Mouse (Mus musculus) cerebellum, adult 9-11 months (tissue): ENCODE results near the gene Taz.

Experiments
- DNase-seq: peaks from one replicate; pipeline ENCODE4 v3.0.0; 2022

The Taz gene

DNA sequence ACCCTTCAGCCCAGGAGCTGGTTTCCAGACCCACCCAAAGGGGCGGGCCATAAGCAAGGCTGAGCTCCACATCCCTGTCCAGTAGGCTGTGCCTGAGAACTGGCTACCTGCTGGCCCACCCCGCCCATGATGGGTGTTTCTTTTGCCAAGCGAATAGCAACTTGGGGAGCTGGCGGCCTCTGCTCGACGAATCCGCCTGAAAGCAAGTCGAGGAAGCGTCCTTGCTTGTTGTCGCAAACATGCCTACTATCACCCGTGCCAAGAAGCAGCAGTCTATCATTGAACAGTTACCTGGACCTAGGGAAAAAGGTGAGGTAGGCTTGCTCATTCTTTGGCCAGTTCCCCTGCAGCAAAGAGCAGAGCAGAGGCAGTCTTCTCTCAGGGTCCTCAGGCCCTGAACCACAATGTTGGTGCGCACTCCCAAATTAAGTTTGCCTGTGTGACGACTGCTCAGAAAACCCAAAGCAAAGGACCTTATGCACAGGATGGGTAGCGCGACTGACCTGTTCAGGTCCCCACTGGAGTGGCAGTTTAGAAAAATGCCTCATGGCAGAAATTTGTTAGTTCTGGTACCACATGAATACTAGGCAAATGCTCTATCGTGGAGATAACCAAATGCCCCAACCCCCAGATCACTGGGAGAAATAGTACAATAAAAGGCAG, at the start of gene Taz, which contains the start of gene Dnase1l1:
Taz (plus strand) TSS at position 181 of the 663 bp plus-strand sequence.
Dnase1l1 (minus strand) TSS at position 606 of the 663 bp plus-strand sequence.
- DNase-seq: peak; percentile 84

DNA sequence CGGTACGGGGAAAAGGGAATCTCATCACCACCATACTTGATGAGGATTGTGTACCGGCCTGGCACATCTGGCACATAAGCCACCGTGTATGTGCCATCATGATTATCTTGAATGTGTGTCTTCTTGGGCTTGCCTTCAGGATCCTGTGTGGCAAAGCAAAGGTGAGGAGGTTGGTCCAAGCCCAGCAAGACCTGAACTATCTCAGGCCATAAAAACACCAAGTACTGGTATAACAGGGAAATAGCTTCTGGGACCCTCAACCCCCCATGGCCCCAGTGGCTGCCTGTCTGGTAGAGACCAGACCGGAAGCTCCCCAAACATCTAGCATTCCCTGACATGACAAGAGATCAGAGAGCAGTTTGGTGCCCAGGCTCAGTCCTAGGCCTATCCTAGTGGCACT, 48.5 kb upstream of the Taz start:
- DNase-seq: no peak

DNA sequence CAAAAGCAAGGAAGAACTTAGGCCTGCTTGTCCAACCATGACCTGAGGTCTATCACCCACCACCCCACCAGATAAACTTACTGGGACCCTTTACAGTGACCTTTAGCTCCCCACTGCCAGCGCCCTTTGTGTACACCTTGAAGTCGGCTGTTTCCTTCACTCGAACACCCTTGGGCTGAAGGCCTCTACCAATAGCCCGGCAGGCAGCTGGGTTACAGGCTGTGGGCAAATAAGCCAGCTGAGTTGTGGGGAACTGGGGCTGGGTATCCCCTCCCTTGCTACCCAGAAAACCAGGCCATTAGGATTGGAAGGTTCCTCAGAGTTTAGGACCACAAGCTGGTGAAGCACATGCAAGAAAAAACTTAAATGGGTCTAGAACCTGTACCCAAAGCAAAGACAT, 41.4 kb upstream of the Taz start:
- DNase-seq: no peak

DNA sequence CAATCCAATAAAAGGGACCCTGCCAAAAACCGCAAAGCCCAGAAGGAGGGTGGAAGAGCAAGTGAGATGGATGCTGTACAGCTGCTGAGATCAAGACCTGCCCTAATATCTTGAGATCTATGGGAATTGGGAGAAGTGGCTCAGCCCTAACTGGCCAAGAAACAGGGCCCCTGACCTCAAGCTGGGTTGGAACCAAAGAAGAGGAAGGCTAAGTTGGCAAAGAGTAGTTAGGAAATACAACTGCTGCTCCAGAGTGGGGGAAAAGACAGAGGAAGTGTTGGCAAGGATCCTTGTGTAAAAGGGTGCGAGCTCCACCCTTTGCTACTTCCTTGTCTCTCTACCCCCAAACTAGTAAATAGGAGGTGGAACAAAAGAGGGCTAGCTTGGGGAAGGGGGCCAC, 38.3 kb upstream of the Taz start:
- DNase-seq: no peak

DNA sequence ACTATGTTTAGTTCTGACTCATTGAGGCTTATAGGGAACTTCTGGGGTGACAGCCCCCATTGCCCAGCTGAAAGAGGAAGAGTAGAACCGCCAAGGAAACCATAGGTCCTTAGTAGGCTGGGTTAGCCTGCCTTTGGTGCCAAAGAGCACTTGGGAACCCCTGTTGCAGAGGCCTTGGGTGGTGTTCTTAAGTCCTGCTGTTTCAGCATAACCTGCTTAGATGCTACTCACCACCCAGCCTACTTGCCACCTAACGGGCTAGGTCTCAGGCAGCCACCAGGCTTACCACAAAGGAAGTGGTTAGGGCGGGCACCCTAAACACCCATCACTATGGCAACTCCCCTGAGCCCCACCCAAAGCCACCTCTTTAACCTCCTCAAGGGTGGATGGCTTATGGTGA, 37.9 kb upstream of the Taz start:
- DNase-seq: no peak

DNA sequence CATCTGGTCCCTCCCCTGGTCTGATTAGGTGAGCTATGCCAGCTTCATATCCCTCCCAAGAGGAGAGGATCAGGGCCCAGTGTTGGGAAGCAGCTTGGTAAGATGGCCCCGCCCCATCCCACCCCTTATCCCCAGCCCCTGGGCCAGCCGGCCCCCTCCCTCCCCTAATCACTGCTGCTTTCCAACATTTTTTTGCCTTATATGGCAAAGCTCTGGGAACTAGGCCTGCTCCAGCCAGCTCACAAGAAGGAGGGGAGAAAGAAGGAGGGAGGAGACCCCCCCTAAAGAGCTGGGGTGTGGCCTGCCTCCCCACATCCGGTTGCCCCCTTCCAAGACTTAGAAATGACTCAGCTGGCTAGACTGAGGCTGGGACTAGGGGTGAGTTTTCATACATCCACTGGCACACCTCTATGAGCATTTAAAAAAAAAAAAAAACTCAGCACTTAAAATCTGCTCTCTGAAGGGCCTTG, 37.1 kb upstream of the Taz start:
- DNase-seq: peak; percentile 35

DNA sequence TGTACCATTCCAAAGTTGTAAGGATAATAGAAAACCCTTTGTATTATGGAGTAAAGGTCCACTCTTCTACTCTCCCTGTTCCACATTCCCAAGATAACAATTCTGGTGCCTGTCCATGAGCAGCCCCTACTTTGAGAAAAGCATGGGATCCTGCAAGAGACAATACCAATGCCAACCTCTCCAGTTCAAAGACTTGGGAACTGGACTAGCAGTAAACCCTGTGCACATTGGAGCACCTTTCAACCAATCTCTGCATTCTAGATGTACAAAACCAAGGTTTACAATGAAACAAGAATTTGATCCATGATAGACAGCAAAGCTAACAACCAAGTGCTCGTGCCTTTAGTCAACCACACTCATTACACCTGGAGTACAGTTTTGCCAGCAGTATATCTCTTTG, 36.6 kb upstream of the Taz start:
- no peak for DNase-seq

DNA sequence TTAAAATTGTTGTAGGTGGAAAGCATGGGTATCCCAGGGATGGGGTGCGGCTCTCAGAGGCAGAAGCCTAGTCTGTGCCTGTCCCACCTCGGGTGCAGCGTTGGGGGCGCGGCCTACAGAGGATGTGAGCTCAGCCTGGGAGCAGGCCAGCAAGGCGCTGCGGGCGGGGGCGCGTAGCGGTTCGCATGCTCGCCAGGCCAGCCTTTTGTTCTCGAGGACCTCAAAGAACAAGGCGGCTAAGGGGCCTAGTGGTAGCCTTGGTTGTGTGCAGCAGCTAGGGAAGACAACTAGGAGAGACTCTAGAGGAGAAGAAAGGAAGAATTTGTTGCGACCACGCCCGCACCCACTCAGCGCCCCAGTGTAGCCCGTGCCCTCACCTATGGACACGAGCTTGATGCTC, 36.0 kb upstream of the Taz start:
- peak; percentile 80 for DNase-seq

DNA sequence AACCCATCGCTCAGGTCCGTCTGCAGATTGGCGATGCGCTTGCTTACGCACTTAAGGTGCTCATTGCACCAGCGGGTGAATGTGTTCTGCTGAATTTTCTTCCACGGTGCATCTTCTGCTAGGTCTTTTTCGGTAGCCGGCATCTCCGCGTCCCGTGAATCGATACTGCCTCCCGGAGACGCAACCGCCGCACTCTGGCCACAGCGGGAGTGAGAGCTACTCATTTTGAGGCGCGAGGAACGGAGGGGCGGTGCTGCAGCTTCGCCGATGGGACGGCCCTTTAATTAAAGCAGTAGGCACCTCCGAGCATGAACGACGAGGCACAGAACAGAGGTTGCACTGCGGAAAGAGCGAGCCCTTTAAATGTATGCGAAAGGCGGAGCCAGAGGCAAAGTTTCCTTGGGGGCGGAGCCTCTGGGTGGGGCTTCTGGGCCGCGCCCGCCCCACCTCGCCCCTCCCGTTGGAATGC, 35.5 kb upstream of the Taz start:
- peak; percentile 90 for DNase-seq

DNA sequence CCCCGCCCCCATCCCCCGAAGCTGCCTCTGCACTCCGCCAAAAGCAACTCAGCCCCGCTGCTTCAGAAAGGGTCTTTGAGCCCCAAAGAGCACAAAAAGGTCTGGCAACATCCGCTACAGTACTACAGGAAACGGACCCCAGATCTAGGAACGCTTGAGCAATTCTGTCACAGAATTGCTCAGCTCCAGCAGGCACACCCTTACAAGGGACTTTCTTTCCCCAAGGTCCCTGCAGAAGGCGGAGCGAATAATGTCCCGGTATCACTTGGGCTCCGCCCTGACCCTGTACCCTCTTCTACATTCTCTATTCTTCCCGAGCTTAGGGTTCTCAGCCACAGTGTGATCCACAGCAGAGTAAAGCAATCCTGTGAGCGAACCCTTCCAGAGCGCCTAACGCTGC, 35.0 kb upstream of the Taz start:
- no peak for DNase-seq

DNA sequence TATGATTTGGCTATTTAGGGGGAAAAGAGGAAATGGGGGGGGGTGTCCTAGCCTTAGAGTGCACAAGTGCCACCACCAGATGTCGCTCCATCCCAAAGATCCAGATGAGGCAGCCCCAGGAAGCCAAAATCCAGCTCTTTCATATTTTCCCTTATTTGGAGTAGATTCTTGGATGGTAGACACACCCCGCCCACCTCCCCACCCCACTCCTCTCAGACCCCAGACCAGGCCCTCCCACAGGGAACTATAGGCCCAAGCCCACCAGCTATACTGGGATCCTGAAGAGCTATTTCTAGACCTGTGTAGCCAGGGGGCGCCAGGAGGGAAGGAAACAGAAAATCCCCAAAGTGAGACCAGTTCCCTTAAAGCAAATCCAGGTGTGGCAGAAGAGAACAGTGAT, 33.1 kb upstream of the Taz start:
- peak; percentile 43 for DNase-seq

DNA sequence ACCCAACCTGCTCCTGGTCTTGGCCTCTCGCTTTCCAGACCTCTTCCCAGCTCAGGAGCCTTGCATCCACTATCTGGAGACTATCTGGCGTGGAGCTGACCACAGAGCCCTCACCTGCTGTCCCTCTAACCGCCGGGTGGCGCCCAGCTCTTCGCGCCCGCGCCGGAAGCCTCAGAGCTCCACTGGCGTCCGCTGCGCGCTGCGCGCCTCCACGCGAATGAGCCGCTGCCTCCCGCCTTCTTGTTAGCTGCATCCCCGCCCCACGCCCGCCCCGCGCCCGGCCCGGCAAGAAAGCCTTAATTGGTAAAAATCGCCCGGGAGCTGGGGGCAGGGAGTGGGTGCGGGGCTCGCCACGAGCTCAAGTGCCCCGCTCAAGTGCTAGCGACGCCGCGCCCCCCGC, 32.1 kb upstream of the Taz start, which contains the start of gene Flna:
Flna (minus strand) TSS at position 206 of the 400 bp plus-strand sequence.
- DNase-seq: peak; percentile 82

DNA sequence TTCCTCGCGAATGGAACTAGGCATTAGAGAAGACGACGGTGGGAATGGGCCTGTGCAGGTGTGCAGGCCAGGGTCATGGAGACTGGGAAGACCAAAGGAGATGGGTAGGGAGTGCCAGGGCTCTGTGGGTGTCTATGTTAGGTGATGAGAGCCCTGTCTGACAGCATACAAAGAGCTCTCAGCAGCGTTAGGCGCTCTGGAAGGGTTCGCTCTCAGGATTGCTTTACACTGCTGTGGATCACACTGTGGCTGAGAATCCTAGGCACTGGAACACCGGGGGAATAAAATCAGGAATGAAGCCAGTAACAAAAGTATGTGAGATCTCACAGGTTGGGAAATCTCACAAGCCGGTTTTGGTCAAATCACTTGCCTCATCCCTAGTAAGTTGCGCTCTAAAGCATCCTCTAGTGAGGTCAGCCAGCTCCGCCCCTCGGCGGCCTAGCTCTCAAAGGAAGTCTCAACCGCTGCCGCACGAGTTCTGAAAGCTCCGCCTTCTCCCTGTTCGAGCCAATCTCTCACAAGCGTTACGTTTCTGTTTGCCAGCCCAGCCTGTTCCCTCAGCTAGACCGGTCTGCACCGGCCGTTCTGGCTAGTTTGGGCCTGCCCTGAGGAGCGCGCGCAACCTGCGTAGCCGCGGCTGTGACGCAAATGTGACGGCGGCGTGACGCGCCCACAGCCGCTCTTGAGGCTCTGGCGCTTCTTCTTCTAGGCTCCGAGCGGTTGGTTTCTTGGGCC, 27.4 kb upstream of the Taz start, which contains the start of gene Emd:
Emd (plus strand) TSS at position 535 of the 735 bp plus-strand sequence.
- peak; percentile 94 for DNase-seq

DNA sequence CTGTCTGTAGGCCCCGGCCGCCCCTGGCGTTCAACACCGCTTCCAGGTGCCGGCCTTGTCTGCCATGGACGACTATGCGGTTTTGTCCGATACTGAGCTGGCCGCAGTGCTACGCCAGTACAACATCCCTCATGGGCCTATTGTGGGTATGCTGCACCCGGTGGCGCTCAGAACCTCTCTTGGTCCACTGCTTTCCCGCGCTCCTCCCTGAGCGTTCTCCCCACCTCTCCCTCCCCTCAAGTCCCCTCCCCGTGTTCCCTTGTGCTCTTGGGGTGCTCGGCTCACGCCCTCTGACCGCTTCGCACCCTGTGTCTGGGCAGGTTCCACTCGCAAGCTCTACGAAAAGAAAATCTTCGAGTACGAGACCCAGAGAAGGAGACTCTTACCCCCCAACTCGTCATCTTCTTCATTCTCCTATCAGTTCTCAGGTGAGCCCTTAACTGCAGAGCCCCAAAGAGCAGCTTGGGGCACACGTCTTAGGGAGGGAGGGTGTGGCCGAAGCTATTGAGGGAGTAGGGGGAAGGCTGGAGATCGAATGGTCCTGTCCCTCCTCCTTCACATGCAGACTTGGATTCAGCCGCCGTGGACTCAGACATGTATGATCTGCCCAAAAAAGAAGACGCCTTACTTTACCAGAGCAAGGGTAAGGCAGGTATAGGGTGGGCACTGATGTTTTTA, 26.7 kb upstream of the Taz start:
- DNase-seq: no peak

DNA sequence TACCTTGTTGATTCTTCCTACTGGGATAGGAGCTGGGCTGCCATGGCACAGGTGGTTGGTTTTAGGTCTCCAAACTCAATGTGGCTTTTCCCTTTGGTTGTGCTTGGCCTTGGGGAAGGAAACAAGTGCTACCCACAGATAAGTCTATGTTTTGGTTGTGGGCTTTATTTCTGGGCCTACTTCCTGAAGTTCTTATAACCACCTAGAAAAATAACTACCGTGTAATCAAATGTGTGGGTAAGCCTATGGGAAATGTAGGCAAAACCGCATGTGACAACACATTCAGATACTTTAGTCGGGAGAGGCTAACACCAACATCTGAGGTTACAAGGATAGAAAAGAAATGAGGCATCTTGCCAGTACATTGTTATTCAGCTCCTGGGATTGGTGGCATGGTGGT, 24.0 kb upstream of the Taz start:
- DNase-seq: no peak

DNA sequence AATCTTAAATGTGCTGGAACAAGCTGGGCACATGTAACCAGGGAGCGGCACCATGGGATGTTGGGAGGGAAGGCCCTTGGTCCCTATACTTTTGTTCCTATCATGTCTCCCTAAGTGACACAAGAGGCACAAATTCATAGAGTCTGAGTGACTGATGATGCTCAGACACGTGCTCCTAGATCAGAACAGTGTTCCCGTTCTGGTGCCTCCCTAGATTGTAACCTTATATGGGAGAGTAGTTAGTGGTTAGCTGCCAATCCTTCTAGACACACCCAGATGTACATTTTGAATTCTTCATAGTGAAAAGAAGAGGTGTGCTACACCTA, 12.0 kb upstream of the Taz start:
- no peak for DNase-seq

DNA sequence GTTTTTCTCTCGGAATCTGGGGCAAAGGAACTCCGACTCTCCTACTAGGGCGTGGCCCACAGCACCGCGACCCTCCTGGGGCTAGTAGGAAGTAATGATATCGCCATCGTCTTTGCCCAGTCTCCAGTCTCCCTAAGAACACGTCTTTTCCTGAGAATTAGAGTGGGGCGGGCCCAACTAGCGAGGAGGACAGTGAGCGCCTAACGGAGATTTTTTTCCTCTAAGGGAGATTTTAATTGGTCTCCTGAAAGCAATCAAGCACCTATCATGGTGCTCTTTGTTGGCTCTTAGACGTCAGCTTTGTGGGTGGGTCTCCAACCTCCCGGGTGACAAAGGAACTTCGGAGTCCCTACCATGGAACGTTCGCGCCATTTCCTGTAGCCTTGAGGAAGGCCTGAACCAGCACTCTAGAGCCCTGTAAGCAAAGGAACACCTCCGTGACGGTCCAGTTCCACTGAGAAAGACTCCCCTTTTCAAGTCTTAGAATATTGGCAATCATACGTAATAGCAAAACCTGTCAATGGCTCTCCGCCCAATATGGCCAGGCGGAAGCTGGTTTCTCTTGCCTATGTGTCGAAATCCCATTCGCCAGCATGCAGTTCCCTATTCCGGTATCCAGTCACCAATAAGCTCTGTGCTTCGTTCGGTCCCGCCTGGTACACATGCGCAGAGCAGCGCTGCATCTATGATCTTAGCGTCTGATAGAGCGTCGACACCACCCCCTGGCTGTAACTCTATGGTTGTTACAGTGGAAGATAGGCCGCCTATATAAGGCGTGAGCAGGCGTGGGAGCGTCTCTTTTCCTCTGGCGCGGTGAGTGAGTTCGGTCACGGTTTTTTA, 11.4 kb upstream of the Taz start, which contains the start of gene Rpl10:
Rpl10 (plus strand) TSS at position 751 of the 840 bp plus-strand sequence.
- peak; percentile 96 for DNase-seq

DNA sequence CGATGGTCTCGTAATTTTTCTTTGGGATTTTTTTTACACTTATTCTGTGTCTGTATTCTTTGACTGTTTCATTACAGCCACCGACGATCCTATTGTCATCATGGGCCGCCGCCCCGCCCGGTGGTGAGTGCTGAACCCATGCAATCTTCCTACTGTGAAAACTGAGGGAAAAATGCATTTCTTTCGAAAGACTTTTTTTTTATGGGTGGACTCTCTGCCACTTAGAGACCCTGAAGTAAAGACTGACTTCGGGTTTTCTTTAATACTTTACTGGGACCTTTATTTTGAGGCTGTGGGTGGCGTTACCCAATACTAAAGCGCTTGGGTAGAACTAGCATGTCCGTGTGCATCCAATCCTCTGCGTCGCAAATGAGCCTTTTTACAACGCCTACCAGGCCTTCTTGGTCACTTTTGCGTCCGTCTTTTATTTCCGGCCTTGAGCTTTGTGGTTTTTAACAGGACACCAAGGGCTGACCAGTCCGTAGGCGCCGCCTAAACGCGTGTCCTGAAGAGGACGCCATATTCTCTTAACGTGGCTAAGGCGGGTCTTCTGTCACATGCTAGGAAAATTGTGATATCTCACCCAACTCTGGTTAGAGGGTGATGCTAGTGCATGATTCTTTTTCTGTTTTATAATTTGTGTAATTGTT, 10.7 kb upstream of the Taz start:
- DNase-seq: peak; percentile 45

DNA sequence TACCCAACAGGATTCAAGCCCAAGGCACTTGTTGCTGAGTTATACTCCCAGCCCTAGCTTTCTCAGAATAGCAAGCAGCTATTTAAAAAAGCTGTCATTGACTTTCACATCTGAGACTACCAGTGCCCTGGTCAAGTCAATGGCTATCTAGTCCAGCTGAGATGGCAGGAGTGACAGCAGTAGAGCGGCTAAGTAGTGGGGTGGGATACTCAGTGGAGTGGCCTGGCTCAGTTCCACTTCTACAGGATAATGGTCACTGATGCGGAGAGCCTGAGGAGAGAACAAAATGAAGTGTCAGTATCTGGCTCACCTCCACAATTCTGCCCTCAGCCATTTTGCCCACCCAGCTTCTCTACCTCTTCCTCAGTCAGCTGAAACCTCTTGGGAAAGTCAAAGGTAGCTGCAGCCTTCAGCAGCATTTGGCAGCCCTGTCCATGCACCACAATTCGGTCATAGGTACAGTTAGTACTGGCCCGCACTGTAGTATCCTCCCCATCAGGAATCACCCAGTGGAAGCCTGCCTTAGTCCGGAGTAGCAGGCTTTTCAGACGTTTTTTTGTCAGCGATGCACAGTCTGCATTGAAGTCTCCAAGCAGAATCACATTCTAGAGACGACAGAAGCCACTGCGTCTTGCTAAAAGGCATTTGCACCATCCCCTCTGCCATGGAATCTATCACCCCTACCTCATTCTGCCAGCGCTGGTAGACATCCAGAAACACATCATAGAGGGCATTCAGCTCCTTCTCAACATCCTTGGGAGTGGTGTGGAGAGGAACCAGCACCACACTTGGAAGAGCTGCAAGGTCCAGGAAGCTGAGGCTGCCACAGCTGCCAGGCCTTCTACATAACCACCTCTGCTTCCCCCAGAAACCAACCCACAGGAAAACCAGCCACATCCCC, 8.0 kb upstream of the Taz start:
- no peak for DNase-seq

DNA sequence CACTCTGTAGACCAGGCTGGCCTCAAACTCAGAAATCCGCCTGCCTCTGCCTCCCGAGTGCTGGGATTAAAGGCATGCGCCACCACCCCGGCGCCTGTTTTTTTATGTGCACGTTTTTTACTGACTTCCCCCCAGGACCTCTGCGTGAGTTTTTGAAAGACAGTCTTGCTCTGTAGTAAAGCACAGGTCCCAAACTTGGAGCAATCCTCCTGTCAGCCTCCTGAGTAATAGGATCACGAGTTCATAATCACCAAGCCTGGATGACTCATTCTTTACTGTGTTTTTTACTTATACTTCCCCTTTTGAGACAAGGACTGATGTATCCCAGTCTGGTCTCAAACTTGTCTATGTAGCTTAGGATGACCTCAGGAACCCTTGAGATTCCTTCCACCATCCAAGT, 3.8 kb upstream of the Taz start:
- DNase-seq: no peak
